Mouse (Mus musculus) cerebellum, adult 11 months (tissue): ENCODE measurements around the gene Kncn.
A peak's percentile ranks its signal among the peaks of the same experiment; 100 is the strongest.

Experiments
- DNase-seq: peaks from one replicate; pipeline ENCODE4 v3.0.0; 2022

Gene Kncn

DNA sequence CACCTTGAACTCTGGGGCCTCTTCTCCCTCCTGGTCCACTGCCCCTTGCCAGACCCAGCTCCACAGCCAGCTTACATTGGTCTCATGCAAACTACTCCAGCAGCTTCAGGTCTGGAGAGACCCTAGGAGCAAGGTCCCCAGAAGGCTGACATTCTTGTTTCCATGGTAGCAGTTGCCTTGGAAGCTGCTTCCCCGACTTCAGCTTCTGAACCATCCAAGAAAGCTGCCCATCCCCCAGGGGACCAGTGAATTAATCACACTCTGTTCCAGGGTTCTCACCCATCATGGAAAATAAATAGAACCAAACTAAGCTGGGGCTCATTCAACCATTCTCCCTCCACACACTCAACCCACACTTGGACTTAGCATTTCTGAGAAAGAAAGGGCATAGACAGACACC, 3.0 kb upstream of the Kncn start:
- no peak for DNase-seq

- no peak for DNase-seq
Observed at GRCm38 (mm10) chr4:115882195-115882594, 2.0 kb upstream of the Kncn start.

- DNase-seq = no peak
Observed at GRCm38 (mm10) chr4:115885846-115886245, 1.6 kb downstream of the Kncn start.

- no peak for DNase-seq
Observed at GRCm38 (mm10) chr4:115886875-115887274, 2.7 kb downstream of the Kncn start.

DNA sequence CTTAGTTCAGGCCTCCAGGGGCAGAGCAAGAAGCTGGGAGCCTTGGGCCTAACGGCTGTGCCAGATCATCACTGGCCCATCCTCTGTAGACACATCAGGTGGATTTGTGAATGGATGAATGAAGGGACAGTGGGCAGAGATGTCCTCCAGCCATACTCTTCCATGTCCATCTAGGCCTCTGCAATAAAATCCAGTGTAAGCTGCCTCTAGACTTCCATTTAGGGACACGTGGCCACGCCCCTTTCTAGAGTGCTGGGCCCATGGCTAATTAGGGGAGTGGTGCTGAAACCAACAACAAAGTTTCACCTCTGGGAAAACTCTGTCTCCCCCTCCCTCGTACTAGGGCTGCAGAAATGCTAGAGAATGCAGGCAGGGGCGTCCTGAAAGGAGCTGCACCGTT, 5.9 kb downstream of the Kncn start:
- DNase-seq = no peak

DNA sequence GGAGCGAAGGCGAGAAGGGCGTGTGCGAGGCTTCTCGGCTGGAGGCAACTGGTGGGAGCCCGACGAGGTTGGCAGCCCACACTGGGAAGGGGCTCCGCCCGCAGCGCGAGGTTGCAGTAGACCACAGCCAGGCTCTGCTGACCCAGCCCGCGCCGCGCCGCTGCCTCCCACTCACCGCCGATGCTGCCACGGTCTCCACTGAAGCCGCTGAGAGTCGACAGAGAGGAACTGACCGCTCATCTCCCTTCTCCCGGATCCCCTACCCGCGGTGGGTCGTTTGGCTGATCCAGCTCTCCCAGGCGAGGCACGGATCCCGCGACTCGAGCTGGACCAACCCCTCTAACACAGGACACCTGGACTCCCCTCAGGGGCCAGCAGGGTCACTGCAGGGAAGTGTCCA, 6.4 kb downstream of the Kncn start, which contains the start of gene 6430628N08Rik:
Gene 6430628N08Rik, plus strand, starts transcription at position 113 of the 400 bp plus-strand sequence.
- DNase-seq = no peak

DNA sequence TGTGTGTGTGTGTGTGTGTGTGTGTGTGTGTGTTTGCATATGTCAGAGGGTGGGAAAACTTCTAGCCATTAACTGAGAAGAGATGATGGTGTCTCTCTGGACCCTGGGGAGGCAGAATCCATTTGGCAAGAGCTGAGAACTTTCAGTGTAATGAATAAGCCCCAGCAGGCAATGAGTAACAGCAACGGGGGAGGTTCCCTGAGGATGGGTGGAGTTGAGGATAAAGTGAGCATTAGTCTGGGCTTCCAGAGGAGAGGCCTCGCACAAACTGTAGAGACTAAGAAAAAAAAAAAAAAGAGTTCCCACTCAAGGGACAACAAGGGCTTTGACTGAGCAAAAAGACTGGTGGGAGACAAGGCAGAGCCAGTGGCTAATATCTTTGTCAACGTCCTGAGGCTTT, 10.1 kb downstream of the Kncn start:
- DNase-seq = no peak

- no peak for DNase-seq
Observed at GRCm38 (mm10) chr4:115897901-115898631, 13.9 kb downstream of the Kncn start.

DNA sequence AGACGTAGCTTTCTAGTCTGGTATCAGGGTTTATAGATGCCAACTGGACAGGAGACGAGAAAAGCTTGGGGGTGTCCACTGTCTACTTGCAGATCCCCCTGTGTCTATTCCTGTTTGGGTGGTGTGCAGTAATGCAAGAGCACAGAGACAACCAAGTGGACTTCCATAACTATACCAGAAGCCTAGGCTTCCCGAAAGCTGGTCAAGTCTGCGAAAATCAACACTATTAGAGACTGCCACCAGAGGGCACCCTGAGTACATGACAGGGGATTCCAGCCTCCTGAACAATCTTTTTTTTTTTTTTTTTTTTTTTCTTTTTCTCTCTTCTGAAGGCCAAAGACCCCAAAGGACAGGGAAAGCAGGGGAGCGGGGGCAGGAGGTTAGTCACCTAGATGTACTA, 18.6 kb downstream of the Kncn start:
- DNase-seq = peak; percentile 66

DNA sequence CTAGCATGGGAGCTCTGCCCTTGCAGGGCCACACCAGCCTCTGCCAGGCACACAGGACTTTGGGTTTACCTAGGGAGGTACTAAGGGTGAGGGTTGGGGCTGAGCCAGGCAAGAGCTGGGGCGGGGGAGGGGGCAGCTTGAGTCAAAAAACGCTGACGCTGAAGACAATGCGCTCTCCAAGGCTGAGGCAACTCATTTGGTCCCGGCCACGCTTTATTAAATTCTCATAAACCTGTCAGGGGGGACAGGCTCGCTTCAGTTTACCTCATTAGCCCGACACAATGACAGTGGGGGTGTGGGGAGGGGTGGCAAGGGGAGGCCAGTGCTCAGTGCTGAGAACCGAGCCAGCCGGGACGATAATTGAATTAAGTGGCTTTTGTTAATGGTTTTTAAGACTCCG, 20.2 kb downstream of the Kncn start:
- no peak for DNase-seq

- DNase-seq = no peak
Observed at GRCm38 (mm10) chr4:115905701-115906100, 21.5 kb downstream of the Kncn start.

GRCm38 (mm10) chr4:115906791-115907190, 22.6 kb downstream of the Kncn start:
- DNase-seq = no peak

GRCm38 (mm10) chr4:115907994-115908393, 23.8 kb downstream of the Kncn start:
- no peak for DNase-seq

DNA sequence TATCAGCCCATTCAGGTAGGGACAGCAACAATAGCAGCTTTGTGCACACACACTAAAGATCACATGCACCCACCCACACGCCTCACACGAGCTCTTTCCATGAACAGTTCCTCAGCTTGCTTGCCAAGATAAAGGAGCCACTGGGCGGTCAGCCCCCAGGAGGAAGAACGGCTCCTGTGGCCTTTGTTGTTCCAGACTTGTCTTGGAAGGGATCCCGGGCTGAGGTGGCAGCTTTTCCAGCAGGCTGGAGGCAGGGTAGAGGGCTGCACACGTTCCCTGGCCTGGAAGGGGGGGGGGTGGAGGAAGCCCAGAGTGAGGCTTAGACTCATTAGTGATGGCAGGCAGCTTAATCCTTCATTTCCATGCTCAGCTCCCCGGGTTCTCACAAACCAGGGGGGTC, 24.4 kb downstream of the Kncn start:
- DNase-seq = no peak

DNA sequence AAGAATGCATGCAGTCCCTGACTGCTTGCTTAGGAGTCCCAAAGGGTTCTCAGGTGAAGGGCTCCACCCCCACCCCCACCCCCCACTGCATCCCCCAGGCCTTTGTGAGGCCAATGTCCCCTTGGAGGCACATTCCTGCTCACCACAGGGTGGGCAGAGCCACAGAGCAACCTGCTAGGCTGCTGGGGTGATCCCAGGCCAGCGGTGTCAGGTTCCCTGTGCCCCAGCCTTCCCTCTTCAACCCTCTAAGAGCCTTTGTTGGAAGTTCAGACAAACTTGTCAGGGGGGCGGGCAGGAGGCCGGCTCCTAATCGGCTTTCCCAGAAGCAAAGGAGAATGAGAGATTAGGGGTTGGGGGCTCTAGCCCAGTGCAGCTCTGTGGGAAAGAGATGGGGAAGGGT, 27.4 kb downstream of the Kncn start:
- no peak for DNase-seq

- DNase-seq = no peak
Observed at GRCm38 (mm10) chr4:115919911-115920310, 35.7 kb downstream of the Kncn start.

- DNase-seq = no peak
Observed at GRCm38 (mm10) chr4:115922688-115923087, 38.5 kb downstream of the Kncn start.

DNA sequence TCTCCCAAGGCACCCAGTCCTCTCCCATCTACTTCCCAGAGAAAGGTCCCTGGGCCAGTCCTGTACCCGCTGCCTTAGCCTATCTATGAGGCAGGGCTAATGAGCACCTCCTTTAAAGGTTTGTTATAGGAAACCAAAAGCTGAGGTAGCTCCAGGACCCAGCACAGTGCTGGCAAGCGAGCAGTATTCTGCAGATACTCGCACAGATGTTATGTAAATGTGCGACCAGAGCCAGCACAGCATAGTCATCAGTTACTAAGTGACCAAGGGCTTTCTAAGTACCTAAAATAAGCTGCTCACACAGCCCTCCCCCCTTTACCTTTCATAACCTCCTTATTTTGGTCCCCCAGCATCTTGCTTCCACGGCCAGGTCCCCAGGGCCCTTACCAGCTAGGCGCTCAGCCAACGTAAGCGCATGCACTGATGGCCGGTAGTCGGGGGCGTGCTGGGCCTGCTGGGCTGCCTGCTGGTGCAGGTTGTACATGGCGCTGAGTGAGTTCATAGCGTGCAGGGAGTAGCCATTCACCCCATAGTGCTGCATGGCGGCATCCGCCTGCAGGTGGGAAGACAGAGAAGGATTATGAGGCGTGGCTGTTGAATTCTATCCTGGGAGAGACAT, 39.2 kb downstream of the Kncn start:
- no peak for DNase-seq

DNA sequence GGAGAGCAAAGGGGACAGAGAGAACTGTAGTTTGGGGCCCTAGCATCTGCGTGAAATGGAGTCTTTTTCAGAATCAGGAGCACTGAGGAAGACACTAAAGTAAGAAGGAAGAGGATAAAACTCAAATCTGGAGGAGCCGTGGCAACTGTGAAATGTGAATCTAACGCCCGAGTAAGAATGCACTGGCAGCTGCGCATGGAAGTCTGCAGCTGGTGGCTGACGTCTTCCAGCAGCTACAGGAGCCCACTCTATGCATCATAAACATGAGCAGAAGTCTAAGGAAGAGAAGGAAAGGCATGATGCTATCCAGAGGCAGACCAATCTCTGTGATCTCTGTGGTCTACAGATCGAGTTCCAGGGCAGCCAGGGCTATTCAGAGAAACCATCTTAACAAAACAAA, 43.4 kb downstream of the Kncn start:
- no peak for DNase-seq

DNA sequence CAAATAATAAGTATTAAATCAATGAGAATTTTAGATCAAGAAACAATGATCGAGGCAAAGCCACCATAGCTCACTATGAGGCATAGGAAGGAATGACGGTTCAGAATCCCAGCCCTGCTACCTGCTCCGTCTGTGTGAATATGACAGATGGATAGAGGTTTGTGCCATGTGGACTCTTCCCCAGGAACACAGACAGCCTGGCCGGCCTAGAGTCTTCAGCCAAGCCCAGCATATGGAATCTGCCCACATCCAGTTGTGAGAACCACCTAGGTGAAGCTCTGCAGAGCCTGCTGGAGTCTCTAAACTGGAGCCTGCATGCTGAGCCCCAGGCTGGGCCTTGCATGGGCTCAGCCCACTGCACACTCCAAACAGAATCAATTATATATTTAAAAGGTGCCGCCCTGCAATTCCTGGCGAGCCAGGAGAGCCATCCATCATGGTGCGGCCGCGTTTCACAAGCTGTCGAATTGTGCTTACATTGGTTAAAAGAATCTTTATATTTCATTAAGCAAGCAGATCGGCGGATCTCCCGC, 47.4 kb downstream of the Kncn start:
- no peak for DNase-seq

GRCm38 (mm10) chr4:115935835-115936581, 51.8 kb downstream of the Kncn start:
- DNase-seq = no peak

DNA sequence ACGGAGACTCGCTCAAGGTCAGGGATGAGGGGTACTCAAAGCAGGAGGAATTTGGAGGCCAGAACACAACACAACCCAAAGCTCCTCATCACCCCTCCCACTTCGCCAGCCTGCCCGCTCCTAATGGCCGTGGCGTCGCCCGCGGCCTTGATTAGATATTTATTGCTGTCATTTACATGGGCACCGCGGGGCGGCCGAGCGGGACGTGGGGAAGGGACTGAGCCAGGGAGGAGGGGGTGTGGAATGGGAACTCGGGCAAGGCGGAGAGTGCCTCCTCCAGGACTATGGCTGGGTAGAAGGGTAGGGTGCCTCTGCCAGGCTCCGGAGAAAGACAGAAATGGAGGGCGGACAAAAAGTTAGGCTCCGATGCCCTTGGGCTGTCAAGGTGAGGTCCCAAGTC, 52.4 kb downstream of the Kncn start:
- DNase-seq = no peak

- no peak for DNase-seq
Observed at GRCm38 (mm10) chr4:115937061-115937976, 53.1 kb downstream of the Kncn start.
